Mouse (Mus musculus): Measurements from ENCODE around the gene Tnr. TPM values are rescaled to one million over a fixed set of nuclear protein-coding genes. Genes with fewer than 3 reads are reported as not detected.

Tnr gene
- total and polyA plus RNA-seq, 3 experiments = not detected

- no peak overlapping the region for H3K4me2 ChIP-seq (ENCODE audit: insufficient read depth, low read depth, poor library complexity, severe bottlenecking)
- no peak overlapping the region for H3K4me3 ChIP-seq (replicated peaks in 1 of 3; ENCODE audit: low read depth in 2 of 3, low read length in 2 of 3, poor library complexity in 1 of 3)
- no peaks in the 10 kb centered on the region for H3K79me2 ChIP-seq (replicated peaks; ENCODE audit: control insufficient read depth, extremely low read depth, insufficient read depth, poor library complexity, severe bottlenecking)
- H3K36me3 ChIP-seq (replicated peaks in 1 of 2; ENCODE audit: control insufficient read depth in 1 of 2, insufficient read depth in 1 of 2, low read length in 1 of 2) = no peaks in the 10 kb centered on the region
- DNase-seq (ENCODE audit: extremely low read depth) = no peak
- no peak overlapping the region for H3K9ac ChIP-seq (ENCODE audit: insufficient read depth, low read depth)
- no peaks in the 10 kb centered on the region for H3K9me3 ChIP-seq (replicated peaks; ENCODE audit: low read length)
- no peak for TF ChIP-seq MYC (IDR thresholded peaks at IDR 0.05; ENCODE audit: low read depth, low read length)
- TF ChIP-seq GABPA (IDR thresholded peaks at IDR 0.05; ENCODE audit: insufficient replicate concordance, low read depth, low read length) = no peak
- no peak for TF ChIP-seq CHD2 (IDR thresholded peaks at IDR 0.05; ENCODE audit: low read length)
- TF ChIP-seq POLR2AphosphoS2 (IDR thresholded peaks at IDR 0.05; ENCODE audit: low read depth, low read length) = no peak
- no peak for TF ChIP-seq RAD21 (IDR thresholded peaks at IDR 0.05; ENCODE audit: low read depth, low read length)
- no peak for TF ChIP-seq MXI1 (IDR thresholded peaks at IDR 0.05; ENCODE audit: low read depth, low read length)
- TF ChIP-seq EP300 (IDR thresholded peaks at IDR 0.05; ENCODE audit: low read length) = no peak
- TF ChIP-seq BHLHE40 (IDR thresholded peaks at IDR 0.05; ENCODE audit: low read depth, low read length) = no peak
- TF ChIP-seq E2F4 (IDR thresholded peaks at IDR 0.05; ENCODE audit: insufficient replicate concordance, low read depth, low read length) = no peak
- TF ChIP-seq NELFE (IDR thresholded peaks at IDR 0.05; ENCODE audit: low read depth, low read length) = no peak
- no peak for TF ChIP-seq RCOR1 (conservative IDR thresholded peaks at IDR 0.05; ENCODE audit: low read depth, low read length)
- no peak for TF ChIP-seq CTCF (conservative IDR thresholded peaks at IDR 0.05 in 1 of 2, IDR thresholded peaks at IDR 0.05 in 1 of 2; ENCODE audit: low read depth in 2 of 2, low read length in 2 of 2)
- no peak for TF ChIP-seq MAX (IDR thresholded peaks at IDR 0.05; ENCODE audit: low read length)
- no peak for TF ChIP-seq JUN (IDR thresholded peaks at IDR 0.05; ENCODE audit: insufficient read depth, low read depth, low read length)
- no peak for TF ChIP-seq MAFK (IDR thresholded peaks at IDR 0.05; ENCODE audit: insufficient replicate concordance, low read length)
- TF ChIP-seq SIN3A (IDR thresholded peaks at IDR 0.05; ENCODE audit: low read length) = no peak
- no peak overlapping the region for H3K27ac ChIP-seq (ENCODE audit: insufficient read depth, low read depth)
- no peaks in the 10 kb centered on the region for H3K4me1 ChIP-seq (ENCODE audit: control insufficient read depth in 1 of 2, insufficient read depth in 2 of 2)
- in situ Hi-C loops (cut with MboI; ENCODE audit: low pct_ligation_motif_present, low pct_unique_long_range_greater_than_20kb, low sequenced_read_pairs) (no loop called here), dilution Hi-C loops (cut with MboI; ENCODE audit: extremely low pct_ligation_motif_present, extremely low pct_unique_long_range_greater_than_20kb, low sequenced_read_pairs) (no loop called here)
- H3K27me3 ChIP-seq (replicated peaks) = peaks cover 94% of the 10 kb centered on the region
Observed at GRCm38 (mm10) chr1:159493720-159494499, 29.7 kb upstream of the Tnr start.

- Histone ChIP-seq H3K27me3 (replicated peaks) (peaks cover 97% of the 10 kb centered on the region), H3K4me2 (ENCODE audit: insufficient read depth, low read depth, poor library complexity, severe bottlenecking) (no peak overlapping the region), H3K9ac (ENCODE audit: insufficient read depth, low read depth) (no peak overlapping the region), H3K36me3 (replicated peaks in 1 of 2; ENCODE audit: control insufficient read depth in 1 of 2, insufficient read depth in 1 of 2, low read length in 1 of 2) (no peaks in the 10 kb centered on the region), H3K4me3 (replicated peaks in 1 of 3; ENCODE audit: low read depth in 2 of 3, low read length in 2 of 3, poor library complexity in 1 of 3) (no peak overlapping the region), H3K9me3 (replicated peaks; ENCODE audit: low read length) (no peaks in the 10 kb centered on the region), H3K4me1 (ENCODE audit: control insufficient read depth in 1 of 2, insufficient read depth in 2 of 2) (no peaks in the 10 kb centered on the region), H3K79me2 (replicated peaks; ENCODE audit: control insufficient read depth, extremely low read depth, insufficient read depth, poor library complexity, severe bottlenecking) (no peaks in the 10 kb centered on the region), H3K27ac (ENCODE audit: insufficient read depth, low read depth) (no peak overlapping the region)
- dilution Hi-C loops (cut with MboI; ENCODE audit: extremely low pct_ligation_motif_present, extremely low pct_unique_long_range_greater_than_20kb, low sequenced_read_pairs) (no loop called here), in situ Hi-C loops (cut with MboI; ENCODE audit: low pct_ligation_motif_present, low pct_unique_long_range_greater_than_20kb, low sequenced_read_pairs) (no loop called here)
- no peak for DNase-seq (ENCODE audit: extremely low read depth)
- TF ChIP-seq ZKSCAN1 (IDR thresholded peaks at IDR 0.05; ENCODE audit: borderline replicate concordance, low read depth, low read length) (no peak), MAZ (IDR thresholded peaks at IDR 0.05; ENCODE audit: low read depth, low read length) (no peak), IRF4 (IDR thresholded peaks at IDR 0.05; ENCODE audit: low read depth, low read length) (no peak), JUN (IDR thresholded peaks at IDR 0.05; ENCODE audit: insufficient read depth, low read depth, low read length) (no peak), POLR2AphosphoS2 (IDR thresholded peaks at IDR 0.05; ENCODE audit: low read depth, low read length) (no peak), MAX (IDR thresholded peaks at IDR 0.05; ENCODE audit: low read length) (no peak), SIN3A (IDR thresholded peaks at IDR 0.05; ENCODE audit: low read length) (no peak), CHD2 (IDR thresholded peaks at IDR 0.05; ENCODE audit: low read length) (no peak), SMC3 (IDR thresholded peaks at IDR 0.05; ENCODE audit: low read depth, low read length) (no peak), ZMIZ1 (IDR thresholded peaks at IDR 0.05; ENCODE audit: low read depth, low read length) (no peak), JUND (conservative IDR thresholded peaks at IDR 0.05; ENCODE audit: low read depth, low read length) (no peak), ELF1 (IDR thresholded peaks at IDR 0.05; ENCODE audit: low read depth, low read length) (no peak), CTCF (conservative IDR thresholded peaks at IDR 0.05 in 1 of 2, IDR thresholded peaks at IDR 0.05 in 1 of 2; ENCODE audit: low read depth in 2 of 2, low read length in 2 of 2) (no peak), POLR2A (IDR thresholded peaks at IDR 0.05; ENCODE audit: low read depth, low read length) (no peak), ZNF384 (IDR thresholded peaks at IDR 0.05; ENCODE audit: low read depth, low read length) (no peak), TCF12 (IDR thresholded peaks at IDR 0.05; ENCODE audit: low read depth, low read length) (no peak), MAFK (IDR thresholded peaks at IDR 0.05; ENCODE audit: insufficient replicate concordance, low read length) (no peak)
Observed at GRCm38 (mm10) chr1:159498236-159498635, 25.3 kb upstream of the Tnr start.

All from CH12.LX (cell line).